Mouse (Mus musculus) cerebellum, adult 2 months (tissue): ENCODE measurements around the gene Ccdc130.

ENCODE experiments used
- CTCF ChIP-seq: fragments of 200-500 bp; IDR thresholded peaks from 2 replicates; pipeline ENCODE4 v1.5.1; 2011; ENCODE audit warnings: low read depth, mild to moderate bottlenecking, control low read depth, low read length, moderate library complexity, borderline replicate concordance; ENCODE audit not compliant: insufficient read depth
- POLR2A ChIP-seq: fragments of 200-500 bp; IDR thresholded peaks from 2 replicates; pipeline ENCODE4 v1.6.1; 2011; ENCODE audit warnings: low read length, control low read depth, borderline replicate concordance; ENCODE audit not compliant: insufficient read depth

DNA sequence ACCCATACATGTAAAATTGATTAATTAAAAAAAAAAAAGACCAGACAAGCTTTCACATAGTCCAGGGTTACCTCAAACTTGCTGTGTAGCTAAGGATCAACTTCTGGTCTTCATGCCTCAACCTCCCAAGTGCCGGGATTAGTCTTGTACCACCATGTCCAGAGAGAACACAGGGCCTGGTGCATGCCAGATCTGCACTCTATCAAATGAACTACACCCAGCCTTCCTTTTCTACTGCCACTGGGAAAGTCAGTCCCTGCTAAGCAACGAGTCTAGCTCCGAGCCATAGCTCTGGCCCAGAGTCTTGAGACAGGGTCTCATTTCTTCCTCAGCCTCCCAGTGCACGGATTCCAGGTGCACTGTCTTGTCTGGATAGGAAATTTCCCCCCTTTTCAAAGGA, 56.9 kb downstream of the Ccdc130 start:
- TF ChIP-seq CTCF: no peak
- no peak for TF ChIP-seq POLR2A
